Mouse (Mus musculus) cerebellum, postnatal 25 days (tissue): Measurements from ENCODE around the gene Csk.
A peak's percentile ranks its signal among the peaks of the same experiment; 100 is the strongest.

Experiments
- DNase-seq, 2 experiments: peaks; one replicate each; pipeline ENCODE4 v3.0.0; 2021; ENCODE audit warnings: mixed read lengths in 2 of 2

Csk gene

GRCm38 (mm10) chr9:57656631-57657350, 3.4 kb upstream of the Csk start:
- DNase-seq: no peak

GRCm38 (mm10) chr9:57655749-57656148, 2.3 kb upstream of the Csk start:
- DNase-seq: peak; percentile 95 to 97

GRCm38 (mm10) chr9:57654966-57655365, 1.5 kb upstream of the Csk start:
- DNase-seq: no peak

- DNase-seq: no peak
Measured at GRCm38 (mm10) chr9:57652855-57653254, 576 bp downstream of the Csk start.

GRCm38 (mm10) chr9:57652351-57652750, 1.1 kb downstream of the Csk start:
- DNase-seq: no peak

- DNase-seq: peak; percentile 37 to 69
Measured at GRCm38 (mm10) chr9:57650786-57651311, 2.6 kb downstream of the Csk start.

GRCm38 (mm10) chr9:57650130-57650785, 3.2 kb downstream of the Csk start:
- DNase-seq: no peak

- DNase-seq: no peak
Measured at GRCm38 (mm10) chr9:57647286-57648108, 5.9 kb downstream of the Csk start.

- DNase-seq: no peak
Measured at GRCm38 (mm10) chr9:57646551-57647103, 6.8 kb downstream of the Csk start.

- peak; percentile 94 to 96 for DNase-seq
Measured at GRCm38 (mm10) chr9:57644944-57645893, 8.2 kb downstream of the Csk start.

GRCm38 (mm10) chr9:57644442-57644943, 8.9 kb downstream of the Csk start:
- DNase-seq: no peak

GRCm38 (mm10) chr9:57643856-57644180, 9.6 kb downstream of the Csk start:
- DNase-seq: no peak

- no peak for DNase-seq
Measured at GRCm38 (mm10) chr9:57643169-57643855, 10.1 kb downstream of the Csk start.

GRCm38 (mm10) chr9:57641775-57642550, 11.5 kb downstream of the Csk start:
- DNase-seq: no peak

GRCm38 (mm10) chr9:57641022-57641421, 12.4 kb downstream of the Csk start:
- DNase-seq: no peak

GRCm38 (mm10) chr9:57640384-57640783, 13.0 kb downstream of the Csk start:
- no peak for DNase-seq

- DNase-seq: no peak
Measured at GRCm38 (mm10) chr9:57639661-57640328, 13.6 kb downstream of the Csk start.

GRCm38 (mm10) chr9:57638651-57639459, 14.6 kb downstream of the Csk start:
- no peak for DNase-seq
